Mouse (Mus musculus): ENCODE results near the gene Slfn2. TPM values are rescaled to one million over a fixed set of nuclear protein-coding genes. Genes with fewer than 3 reads are reported as not detected.

Slfn2 gene
- polyA plus RNA-seq, 1 experiment from 2014 or later: 1.3 TPM

- no peak overlapping the region for H3K9ac ChIP-seq (ENCODE audit: low read depth, low read length)
- H3K9me3 ChIP-seq (ENCODE audit: control insufficient read depth, low read length): no peaks in the 10 kb centered on the region
- no peak overlapping the region for H3K4me2 ChIP-seq (ENCODE audit: low read length)
- 49% methylated on average over 2 of the region's 2 CpGs for WGBS
- no peak overlapping the region for H3K27ac ChIP-seq (ENCODE audit: low read depth, low read length)
- no peaks in the 10 kb centered on the region for H3K36me3 ChIP-seq (ENCODE audit: control insufficient read depth, insufficient read depth, low read length)
- ATAC-seq: no peak
- H3K4me1 ChIP-seq (ENCODE audit: control insufficient read depth, insufficient read depth, low read depth, low read length): no peaks in the 10 kb centered on the region
- no peak overlapping the region for H3K4me3 ChIP-seq (ENCODE audit: low read length)
- no peaks in the 10 kb centered on the region for H3K27me3 ChIP-seq (replicated peaks; ENCODE audit: control insufficient read depth, insufficient read depth, low read length)
These were observed 50.2 kb downstream of the Slfn2 start for GRCm38 (mm10) chr11:83115138-83115537.

GRCm38 (mm10) chr11:83116597-83117227 is 51.8 kb downstream of the Slfn2 start, which contains the start of gene Slfn1:
Gene Slfn1, plus strand, starts transcription at chr11:83116849.
- H3K4me1 ChIP-seq (ENCODE audit: control insufficient read depth, insufficient read depth, low read depth, low read length): no peaks in the 10 kb centered on the region
- no peak within 1 kb of the TSS for H3K9ac ChIP-seq (ENCODE audit: low read depth, low read length)
- no peaks in the 10 kb centered on the region for H3K27me3 ChIP-seq (replicated peaks; ENCODE audit: control insufficient read depth, insufficient read depth, low read length)
- H3K4me3 ChIP-seq (ENCODE audit: low read length): no peak within 1 kb of the TSS
- no peaks in the 10 kb centered on the region for H3K36me3 ChIP-seq (ENCODE audit: control insufficient read depth, insufficient read depth, low read length)
- WGBS: 83% methylated on average over 13 of the region's 13 CpGs
- H3K9me3 ChIP-seq (ENCODE audit: control insufficient read depth, low read length): no peaks in the 10 kb centered on the region
- no peak within 1 kb of the TSS for H3K27ac ChIP-seq (ENCODE audit: low read depth, low read length)
- no peak for ATAC-seq
- no peak within 1 kb of the TSS for H3K4me2 ChIP-seq (ENCODE audit: low read length)

- no peak overlapping the region for H3K4me2 ChIP-seq (ENCODE audit: low read length)
- H3K27me3 ChIP-seq (replicated peaks; ENCODE audit: control insufficient read depth, insufficient read depth, low read length): no peaks in the 10 kb centered on the region
- H3K36me3 ChIP-seq (ENCODE audit: control insufficient read depth, insufficient read depth, low read length): no peaks in the 10 kb centered on the region
- H3K9ac ChIP-seq (ENCODE audit: low read depth, low read length): no peak overlapping the region
- 57% methylated on average over 3 of the region's 3 CpGs for WGBS
- no peak for ATAC-seq
- no peak overlapping the region for H3K27ac ChIP-seq (ENCODE audit: low read depth, low read length)
- H3K4me1 ChIP-seq (ENCODE audit: control insufficient read depth, insufficient read depth, low read depth, low read length): no peaks in the 10 kb centered on the region
- no peaks in the 10 kb centered on the region for H3K9me3 ChIP-seq (ENCODE audit: control insufficient read depth, low read length)
- no peak overlapping the region for H3K4me3 ChIP-seq (ENCODE audit: low read length)
These were observed 53.1 kb downstream of the Slfn2 start for GRCm38 (mm10) chr11:83118056-83118455.

Small RNAs within 50 kb of the gene (microRNA-seq; reads per million reads assigned to microRNA genes)
- gene Gm27598: not detected

Other genes with a start within 250 kb of the Slfn2 start
- gene Rffl, start 193.9 kb upstream of the Slfn2 start, polyA plus RNA-seq (2015; fragmentation: Nextera tagmentation; extraction: Ambion mirVana): 3.7 and 3.9 TPM in 2 replicates
- gene Rad51d, start 174.5 kb upstream of the Slfn2 start, polyA plus RNA-seq (2015; fragmentation: Nextera tagmentation; extraction: Ambion mirVana): 11.9 and 12.9 TPM in 2 replicates
- 0.51 and 0.99 TPM in 2 replicates for gene Fndc8, start 173.0 kb upstream of the Slfn2 start, polyA plus RNA-seq (2015; fragmentation: Nextera tagmentation; extraction: Ambion mirVana)
- gene Nle1, start 156.7 kb upstream of the Slfn2 start, polyA plus RNA-seq (2015; fragmentation: Nextera tagmentation; extraction: Ambion mirVana): 30.3 and 31.1 TPM in 2 replicates
- gene Unc45b, start 154.6 kb upstream of the Slfn2 start, polyA plus RNA-seq (2015; fragmentation: Nextera tagmentation; extraction: Ambion mirVana): 1.4 and 3.3 TPM in 2 replicates
- 1.3 and 1.9 TPM in 2 replicates for gene Slfn5, start 113.8 kb upstream of the Slfn2 start, polyA plus RNA-seq (2015; fragmentation: Nextera tagmentation; extraction: Ambion mirVana)
- 2.1 and 2.7 TPM in 2 replicates for gene Slfn9, start 73.3 kb upstream of the Slfn2 start, polyA plus RNA-seq (2015; fragmentation: Nextera tagmentation; extraction: Ambion mirVana)
- gene Slfn8, start 44.3 kb upstream of the Slfn2 start, polyA plus RNA-seq (2015; fragmentation: Nextera tagmentation; extraction: Ambion mirVana): 0.14 and 0.37 TPM in 2 replicates
- 0.08 TPM in 1 of 2 replicates, not detected in the other for gene Slfn1, start 51.7 kb downstream of the Slfn2 start, polyA plus RNA-seq (2015; fragmentation: Nextera tagmentation; extraction: Ambion mirVana)
- gene Slfn4, start 110.1 kb downstream of the Slfn2 start, polyA plus RNA-seq (2015; fragmentation: Nextera tagmentation; extraction: Ambion mirVana): not detected in 2 replicates
- gene Slfn3, start 126.2 kb downstream of the Slfn2 start, polyA plus RNA-seq (2015; fragmentation: Nextera tagmentation; extraction: Ambion mirVana): 0.18 and 0.52 TPM in 2 replicates
- 0.10 TPM in 1 of 2 replicates, not detected in the other for gene Slfn14, start 221.6 kb downstream of the Slfn2 start, polyA plus RNA-seq (2015; fragmentation: Nextera tagmentation; extraction: Ambion mirVana)
- 113 and 131 TPM in 2 replicates for gene Ap2b1, start 233.9 kb downstream of the Slfn2 start, polyA plus RNA-seq (2015; fragmentation: Nextera tagmentation; extraction: Ambion mirVana)
- 15.0 and 16.7 TPM in 2 replicates for gene Pex12, start 237.5 kb downstream of the Slfn2 start, polyA plus RNA-seq (2015; fragmentation: Nextera tagmentation; extraction: Ambion mirVana)

Measured in hindbrain, embryonic 16.5 days (tissue).